Mouse (Mus musculus) forebrain, embryonic 15.5 days (tissue): ENCODE results near the gene Mknk1. TPM values are rescaled to one million over a fixed set of nuclear protein-coding genes. Genes with fewer than 3 reads are reported as not detected.

Experiments
- ATAC-seq: fragments of 200-750 bp; cut with Nextera tagmentation; replicated peaks from 2 replicates; pipeline ENCODE4 v1.8.0; 2017; ENCODE audit warnings: mild to moderate bottlenecking, moderate TSS enrichment, moderate library complexity
- H3K27ac ChIP-seq: fragments of 300-500 bp; sonication (generic); replicated peaks from 2 replicates; pipeline ENCODE4 v1.5.1; 2015; ENCODE audit warnings: mild to moderate bottlenecking, inconsistent platforms
- H3K27me3 ChIP-seq: fragments of 300-500 bp; sonication (generic); 2 replicates; pipeline ENCODE4 v1.6.1; 2015; ENCODE audit warnings: inconsistent platforms
- H3K36me3 ChIP-seq: fragments of 300-500 bp; sonication (generic); 2 replicates; pipeline ENCODE4 v1.6.1; 2015; ENCODE audit warnings: mild to moderate bottlenecking, inconsistent platforms
- H3K4me1 ChIP-seq: fragments of 300-500 bp; sonication (generic); 2 replicates; pipeline ENCODE4 v1.6.1; 2015; ENCODE audit warnings: inconsistent platforms
- H3K4me2 ChIP-seq: fragments of 300-500 bp; sonication (generic); replicated peaks from 2 replicates; pipeline ENCODE4 v1.6.1; 2015; ENCODE audit warnings: mild to moderate bottlenecking, inconsistent platforms
- H3K4me3 ChIP-seq: fragments of 300-500 bp; sonication (generic); 2 replicates; pipeline ENCODE4 v1.5.1; 2015; ENCODE audit warnings: mild to moderate bottlenecking, inconsistent platforms
- H3K9ac ChIP-seq: fragments of 300-500 bp; sonication (generic); replicated peaks from 2 replicates; pipeline ENCODE4 v1.6.1; 2015; ENCODE audit warnings: mild to moderate bottlenecking, inconsistent platforms
- H3K9me3 ChIP-seq: fragments of 300-500 bp; sonication (generic); 2 replicates; pipeline ENCODE4 v1.6.1; 2016; ENCODE audit warnings: inconsistent platforms
- WGBS: fragments of 180-500 bp; shearing (Covaris S2); methylation state at CpG from one replicate; pipeline ENCODE4 v1.1.7; 2015; ENCODE audit warnings: mixed read lengths; 5-methylcytosine and 5-hydroxymethylcytosine counted together
- polyA plus RNA-seq: library from polyadenylated mRNA; unstranded; fragments of >200 nt; fragmentation: Nextera tagmentation; extraction: Ambion mirVana; gene quantifications from 2 replicates; pipeline ENCODE4 v1.2.1, GENCODE M21; 2015

Mknk1 gene
- polyA plus RNA-seq, 1 experiment from 2014 or later: 24.8 TPM

GRCm38 (mm10) chr4:115902816-115903215 lies 63.8 kb downstream of the Mknk1 start:
- Histone ChIP-seq H3K27me3 (peaks cover 84% of the 10 kb centered on the region), H3K36me3 (no peaks in the 10 kb centered on the region), H3K27ac (no peak overlapping the region), H3K9ac (no peak overlapping the region), H3K4me1 (peaks cover 17% of the 10 kb centered on the region), H3K4me3 (no peak overlapping the region), H3K4me2 (no peak overlapping the region), H3K9me3 (no peaks in the 10 kb centered on the region)
- WGBS: 16% methylated on average over 5 of the region's 5 CpGs
- no peak for ATAC-seq

GRCm38 (mm10) chr4:115904375-115904774 lies 65.4 kb downstream of the Mknk1 start:
- H3K4me3 ChIP-seq: no peak overlapping the region
- ATAC-seq: no peak
- H3K27me3 ChIP-seq: peaks cover 73% of the 10 kb centered on the region
- H3K36me3 ChIP-seq: no peaks in the 10 kb centered on the region
- no peak overlapping the region for H3K27ac ChIP-seq
- peaks cover 19% of the 10 kb centered on the region for H3K4me1 ChIP-seq
- no peak overlapping the region for H3K9ac ChIP-seq
- no peak overlapping the region for H3K4me2 ChIP-seq
- 2% methylated on average over 12 of the region's 12 CpGs for WGBS
- H3K9me3 ChIP-seq: no peaks in the 10 kb centered on the region

GRCm38 (mm10) chr4:115905701-115906100 lies 66.7 kb downstream of the Mknk1 start:
- Histone ChIP-seq H3K27me3 (peaks cover 67% of the 10 kb centered on the region), H3K4me3 (no peak overlapping the region), H3K4me2 (no peak overlapping the region), H3K4me1 (peaks cover 19% of the 10 kb centered on the region), H3K9me3 (no peaks in the 10 kb centered on the region), H3K9ac (no peak overlapping the region), H3K36me3 (no peaks in the 10 kb centered on the region), H3K27ac (no peak overlapping the region)
- no peak for ATAC-seq
- WGBS: 3% methylated on average over 7 of the region's 7 CpGs

GRCm38 (mm10) chr4:115906791-115907190 lies 67.8 kb downstream of the Mknk1 start:
- H3K27ac ChIP-seq: no peak overlapping the region
- H3K9ac ChIP-seq: no peak overlapping the region
- H3K4me2 ChIP-seq: no peak overlapping the region
- H3K4me3 ChIP-seq: no peak overlapping the region
- WGBS: 74% methylated on average over 3 of the region's 3 CpGs
- ATAC-seq: no peak
- peaks cover 70% of the 10 kb centered on the region for H3K27me3 ChIP-seq
- peaks cover 19% of the 10 kb centered on the region for H3K4me1 ChIP-seq
- no peaks in the 10 kb centered on the region for H3K9me3 ChIP-seq
- H3K36me3 ChIP-seq: no peaks in the 10 kb centered on the region

GRCm38 (mm10) chr4:115907994-115908393 lies 69.0 kb downstream of the Mknk1 start:
- H3K9me3 ChIP-seq: no peaks in the 10 kb centered on the region
- no peak overlapping the region for H3K27ac ChIP-seq
- no peak for ATAC-seq
- H3K4me2 ChIP-seq: no peak overlapping the region
- peaks cover 19% of the 10 kb centered on the region for H3K4me1 ChIP-seq
- peaks cover 63% of the 10 kb centered on the region for H3K27me3 ChIP-seq
- 81% methylated on average over 1 of the region's 1 CpGs for WGBS
- no peaks in the 10 kb centered on the region for H3K36me3 ChIP-seq
- H3K9ac ChIP-seq: no peak overlapping the region
- H3K4me3 ChIP-seq: no peak overlapping the region

- Histone ChIP-seq H3K27me3 (peaks cover 58% of the 10 kb centered on the region), H3K4me2 (no peak overlapping the region), H3K27ac (no peak overlapping the region), H3K36me3 (no peaks in the 10 kb centered on the region), H3K4me1 (peaks cover 19% of the 10 kb centered on the region), H3K4me3 (no peak overlapping the region), H3K9me3 (no peaks in the 10 kb centered on the region), H3K9ac (no peak overlapping the region)
- 2% methylated on average over 7 of the region's 7 CpGs for WGBS
- peak; percentile 89 for ATAC-seq
These were observed 69.6 kb downstream of the Mknk1 start for GRCm38 (mm10) chr4:115908641-115909040.

- no peak overlapping the region for H3K27ac ChIP-seq
- no peaks in the 10 kb centered on the region for H3K9me3 ChIP-seq
- no peak overlapping the region for H3K4me3 ChIP-seq
- WGBS: 5% methylated on average over 4 of the region's 4 CpGs
- H3K36me3 ChIP-seq: no peaks in the 10 kb centered on the region
- ATAC-seq: no peak
- no peak overlapping the region for H3K9ac ChIP-seq
- no peak overlapping the region for H3K4me2 ChIP-seq
- peaks cover 29% of the 10 kb centered on the region; the same call in 1 of the 2 replicates for H3K27me3 ChIP-seq
- H3K4me1 ChIP-seq: peaks cover 8% of the 10 kb centered on the region; the same call in 1 of the 2 replicates
These were observed 72.6 kb downstream of the Mknk1 start for GRCm38 (mm10) chr4:115911586-115911985.

- no peak overlapping the region for H3K9ac ChIP-seq
- H3K9me3 ChIP-seq: no peaks in the 10 kb centered on the region
- H3K4me1 ChIP-seq: no peaks in the 10 kb centered on the region
- 79% methylated on average over 16 of the region's 16 CpGs for WGBS
- H3K4me2 ChIP-seq: no peak overlapping the region
- H3K4me3 ChIP-seq: no peak overlapping the region
- H3K27me3 ChIP-seq: peaks cover 23% of the 10 kb centered on the region; the same call in 1 of the 2 replicates
- H3K36me3 ChIP-seq: no peaks in the 10 kb centered on the region
- no peak for ATAC-seq
- H3K27ac ChIP-seq: no peak overlapping the region
These were observed 80.9 kb downstream of the Mknk1 start for GRCm38 (mm10) chr4:115919911-115920310.

- 91% methylated on average over 5 of the region's 5 CpGs for WGBS
- H3K27me3 ChIP-seq: peaks cover 18% of the 10 kb centered on the region; the same call in 1 of the 2 replicates
These were observed 83.7 kb downstream of the Mknk1 start for GRCm38 (mm10) chr4:115922688-115923087.

GRCm38 (mm10) chr4:115923262-115923880 lies 84.4 kb downstream of the Mknk1 start:
- 70% methylated on average over 16 of the region's 16 CpGs for WGBS
- Histone ChIP-seq H3K27ac (no peak overlapping the region), H3K4me1 (no peaks in the 10 kb centered on the region), H3K4me2 (no peak overlapping the region), H3K36me3 (no peaks in the 10 kb centered on the region), H3K9me3 (no peaks in the 10 kb centered on the region), H3K9ac (no peak overlapping the region), H3K27me3 (peaks cover 16% of the 10 kb centered on the region), H3K4me3 (no peak overlapping the region)
- ATAC-seq: no peak

More at GRCm38 (mm10) chr4:115922688-115923087, 83.7 kb downstream of the Mknk1 start:
- Histone ChIP-seq H3K4me3 (no peak overlapping the region), H3K4me1 (no peaks in the 10 kb centered on the region), H3K36me3 (no peaks in the 10 kb centered on the region), H3K9ac (no peak overlapping the region), H3K9me3 (no peaks in the 10 kb centered on the region), H3K27ac (no peak overlapping the region), H3K4me2 (no peak overlapping the region)
- no peak for ATAC-seq

- H3K4me3 ChIP-seq: no peak overlapping the region
- no peaks in the 10 kb centered on the region for H3K4me1 ChIP-seq
- H3K27ac ChIP-seq: no peak overlapping the region
- no peak for ATAC-seq
- WGBS: 72% methylated on average over 7 of the region's 7 CpGs
- no peak overlapping the region for H3K4me2 ChIP-seq
- H3K9me3 ChIP-seq: no peaks in the 10 kb centered on the region
- H3K9ac ChIP-seq: no peak overlapping the region
- H3K36me3 ChIP-seq: no peaks in the 10 kb centered on the region
- peaks cover 41% of the 10 kb centered on the region for H3K27me3 ChIP-seq
These were observed 88.6 kb downstream of the Mknk1 start for GRCm38 (mm10) chr4:115927637-115928036.
